Mouse (Mus musculus): ENCODE data around the gene Fgfr2. TPM values are rescaled to one million over a fixed set of nuclear protein-coding genes. Genes with fewer than 3 reads are reported as not detected.

Fgfr2 gene
- polyA plus RNA-seq, 1 experiment = 3.0 TPM

GRCm38 (mm10) chr7:132889691-132890090 is 233.5 kb downstream of the Fgfr2 start:
- no peak overlapping the region for H3K27ac ChIP-seq (ENCODE audit: control insufficient read depth, insufficient read depth, low read depth, low read length)
- no peaks in the 10 kb centered on the region for H3K4me1 ChIP-seq (ENCODE audit: control insufficient read depth, insufficient read depth, low read length)
- H3K36me3 ChIP-seq (ENCODE audit: control insufficient read depth, insufficient read depth, low read length) = no peaks in the 10 kb centered on the region
- H3K27me3 ChIP-seq (ENCODE audit: control insufficient read depth, insufficient read depth, low read length) = no peaks in the 10 kb centered on the region
- no peak for TF ChIP-seq CTCF (IDR thresholded peaks at IDR 0.05; ENCODE audit: control insufficient read depth, insufficient read depth, insufficient replicate concordance, low read depth, low read length)
- TF ChIP-seq POLR2A (IDR thresholded peaks at IDR 0.05; ENCODE audit: control insufficient read depth, low read depth, low read length) = no peak
- H3K4me3 ChIP-seq (ENCODE audit: control insufficient read depth, low read depth, low read length) = no peak overlapping the region

- H3K36me3 ChIP-seq (ENCODE audit: control insufficient read depth, insufficient read depth, low read length) = no peaks in the 10 kb centered on the region
- no peaks in the 10 kb centered on the region for H3K27me3 ChIP-seq (ENCODE audit: control insufficient read depth, insufficient read depth, low read length)
- no peak for TF ChIP-seq POLR2A (IDR thresholded peaks at IDR 0.05; ENCODE audit: control insufficient read depth, low read depth, low read length)
- TF ChIP-seq CTCF (IDR thresholded peaks at IDR 0.05; ENCODE audit: control insufficient read depth, insufficient read depth, insufficient replicate concordance, low read depth, low read length) = no peak
- H3K4me1 ChIP-seq (ENCODE audit: control insufficient read depth, insufficient read depth, low read length) = no peaks in the 10 kb centered on the region
- H3K27ac ChIP-seq (ENCODE audit: control insufficient read depth, insufficient read depth, low read depth, low read length) = no peak overlapping the region
- no peak overlapping the region for H3K4me3 ChIP-seq (ENCODE audit: control insufficient read depth, low read depth, low read length)
These were observed 234.5 kb downstream of the Fgfr2 start for GRCm38 (mm10) chr7:132888518-132889249.

DNA sequence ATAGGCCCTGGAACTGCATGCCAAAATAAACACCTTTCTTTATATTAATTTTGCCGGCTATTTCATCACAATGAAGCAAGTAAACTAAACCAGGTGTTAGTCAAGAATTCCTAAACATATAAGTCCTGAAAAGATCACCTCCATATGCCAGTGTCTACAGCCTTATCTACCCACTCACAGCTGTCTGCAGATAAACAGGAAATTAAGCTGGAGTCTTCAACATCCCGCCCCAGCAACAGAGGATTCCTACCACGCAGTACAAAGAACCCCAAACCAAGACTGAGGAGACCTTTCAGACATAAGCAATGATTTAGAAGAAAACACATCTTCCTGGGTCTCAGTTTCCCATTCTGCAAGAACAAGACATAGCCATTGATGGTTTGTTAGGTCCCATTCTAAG is 235.1 kb downstream of the Fgfr2 start:
- no peak overlapping the region for H3K27ac ChIP-seq (ENCODE audit: control insufficient read depth, insufficient read depth, low read depth, low read length)
- no peak for TF ChIP-seq CTCF (IDR thresholded peaks at IDR 0.05; ENCODE audit: control insufficient read depth, insufficient read depth, insufficient replicate concordance, low read depth, low read length)
- TF ChIP-seq POLR2A (IDR thresholded peaks at IDR 0.05; ENCODE audit: control insufficient read depth, low read depth, low read length) = no peak

DNA sequence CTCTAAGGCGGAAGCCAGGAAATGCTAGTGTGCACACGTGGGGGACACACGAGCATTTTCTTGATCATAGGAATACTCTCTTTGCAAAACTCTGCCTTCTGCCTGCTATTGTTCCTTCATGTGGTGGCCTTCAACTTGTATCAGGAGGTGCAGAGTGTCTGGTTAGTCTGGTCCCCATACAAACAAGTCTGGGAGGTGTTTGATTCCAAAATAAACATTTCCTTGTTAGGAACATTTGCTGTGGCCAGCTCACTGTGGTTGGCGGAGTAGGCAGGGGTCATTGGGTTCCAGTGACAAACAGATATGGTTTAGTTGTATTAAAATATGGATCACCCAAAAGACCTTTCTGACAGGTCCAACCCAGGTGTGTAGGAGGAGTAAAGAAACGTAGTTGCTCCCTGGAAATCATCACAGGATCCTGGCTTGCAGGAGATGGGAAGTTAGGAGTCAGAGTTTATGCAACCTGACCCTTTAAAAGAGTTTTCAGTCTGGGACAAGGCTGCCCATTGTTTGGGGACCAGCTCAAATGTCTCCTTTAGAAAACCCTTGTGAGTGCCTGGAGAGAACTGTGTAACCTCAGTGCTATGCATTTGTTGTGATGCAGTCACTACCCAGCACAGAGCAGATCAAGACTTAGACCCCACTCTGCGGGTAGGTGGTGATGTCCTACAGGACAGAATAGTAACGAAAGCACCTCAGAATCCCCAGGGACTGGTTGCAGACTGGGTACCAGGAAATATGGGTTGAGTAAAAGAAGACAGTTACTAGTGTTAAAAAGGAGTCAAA is 235.9 kb downstream of the Fgfr2 start:
- H3K36me3 ChIP-seq (ENCODE audit: control insufficient read depth, insufficient read depth, low read length) = peaks cover 1% of the 10 kb centered on the region; the same call in 1 of the 2 replicates
- no peak overlapping the region for H3K27ac ChIP-seq (ENCODE audit: control insufficient read depth, insufficient read depth, low read depth, low read length)
- H3K4me1 ChIP-seq (ENCODE audit: control insufficient read depth, insufficient read depth, low read length) = no peaks in the 10 kb centered on the region
- H3K27me3 ChIP-seq (ENCODE audit: control insufficient read depth, insufficient read depth, low read length) = no peaks in the 10 kb centered on the region
- no peak overlapping the region for H3K4me3 ChIP-seq (ENCODE audit: control insufficient read depth, low read depth, low read length)
- TF ChIP-seq POLR2A (IDR thresholded peaks at IDR 0.05; ENCODE audit: control insufficient read depth, low read depth, low read length) = no peak
- no peak for TF ChIP-seq CTCF (IDR thresholded peaks at IDR 0.05; ENCODE audit: control insufficient read depth, insufficient read depth, insufficient replicate concordance, low read depth, low read length)

More for the DNA sequence above, 235.1 kb downstream of the Fgfr2 start:
- no peaks in the 10 kb centered on the region for H3K36me3 ChIP-seq (ENCODE audit: control insufficient read depth, insufficient read depth, low read length)
- H3K4me3 ChIP-seq (ENCODE audit: control insufficient read depth, low read depth, low read length) = no peak overlapping the region
- no peaks in the 10 kb centered on the region for H3K27me3 ChIP-seq (ENCODE audit: control insufficient read depth, insufficient read depth, low read length)
- H3K4me1 ChIP-seq (ENCODE audit: control insufficient read depth, insufficient read depth, low read length) = no peaks in the 10 kb centered on the region

DNA sequence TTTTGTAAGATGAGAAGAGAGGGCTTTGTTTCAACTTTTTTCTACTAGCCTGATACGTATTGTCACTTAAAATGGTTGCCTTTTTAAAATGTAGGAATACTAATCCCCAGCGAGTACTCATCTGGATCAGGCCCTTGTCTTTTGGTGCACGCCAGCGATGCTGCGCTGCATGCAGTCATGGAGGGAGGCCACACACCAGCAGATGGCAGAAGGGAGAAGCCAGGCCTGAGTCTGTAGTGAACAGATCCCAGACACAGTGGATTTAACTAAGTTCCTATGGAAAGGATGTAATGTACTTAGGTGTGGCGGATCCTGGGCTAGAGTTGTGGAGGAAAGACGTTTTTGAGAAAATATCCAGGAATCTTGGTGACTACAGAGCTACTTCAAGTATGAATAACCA is 239.1 kb downstream of the Fgfr2 start:
- TF ChIP-seq CTCF (IDR thresholded peaks at IDR 0.05; ENCODE audit: control insufficient read depth, insufficient read depth, insufficient replicate concordance, low read depth, low read length) (no peak), POLR2A (IDR thresholded peaks at IDR 0.05; ENCODE audit: control insufficient read depth, low read depth, low read length) (no peak)
- Histone ChIP-seq H3K36me3 (ENCODE audit: control insufficient read depth, insufficient read depth, low read length) (peaks cover 2% of the 10 kb centered on the region; the same call in 1 of the 2 replicates), H3K27ac (ENCODE audit: control insufficient read depth, insufficient read depth, low read depth, low read length) (no peak overlapping the region), H3K27me3 (ENCODE audit: control insufficient read depth, insufficient read depth, low read length) (no peaks in the 10 kb centered on the region), H3K4me1 (ENCODE audit: control insufficient read depth, insufficient read depth, low read length) (no peaks in the 10 kb centered on the region), H3K4me3 (ENCODE audit: control insufficient read depth, low read depth, low read length) (no peak overlapping the region)

- Histone ChIP-seq H3K27me3 (ENCODE audit: control insufficient read depth, insufficient read depth, low read length) (no peaks in the 10 kb centered on the region), H3K36me3 (ENCODE audit: control insufficient read depth, insufficient read depth, low read length) (peaks cover 2% of the 10 kb centered on the region; the same call in 1 of the 2 replicates), H3K4me3 (ENCODE audit: control insufficient read depth, low read depth, low read length) (no peak overlapping the region), H3K4me1 (ENCODE audit: control insufficient read depth, insufficient read depth, low read length) (no peaks in the 10 kb centered on the region), H3K27ac (ENCODE audit: control insufficient read depth, insufficient read depth, low read depth, low read length) (no peak overlapping the region)
- no peak for TF ChIP-seq CTCF (IDR thresholded peaks at IDR 0.05; ENCODE audit: control insufficient read depth, insufficient read depth, insufficient replicate concordance, low read depth, low read length)
These were observed 240.8 kb downstream of the Fgfr2 start for GRCm38 (mm10) chr7:132882343-132882742.

DNA sequence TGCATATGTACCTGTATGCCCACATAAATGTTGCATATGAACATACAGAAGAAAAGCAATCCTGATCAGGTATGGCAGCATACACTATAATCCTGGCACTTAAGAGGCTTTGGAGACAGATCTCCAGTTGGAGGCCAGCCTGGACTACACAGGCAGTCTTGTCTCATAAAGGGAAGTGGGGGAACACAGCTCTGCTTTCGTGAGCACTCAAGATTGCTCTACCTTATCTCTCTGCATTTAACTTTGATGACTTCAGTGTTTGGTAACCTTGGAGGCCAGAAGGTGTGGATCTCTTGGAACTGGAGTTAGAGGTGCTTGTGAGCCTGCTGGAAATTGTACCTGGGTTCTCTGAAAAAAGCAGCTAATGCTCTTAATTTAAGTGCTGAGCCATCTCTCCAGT is 242.9 kb downstream of the Fgfr2 start:
- Histone ChIP-seq H3K36me3 (ENCODE audit: control insufficient read depth, insufficient read depth, low read length) (peaks cover 6% of the 10 kb centered on the region; the same call in 1 of the 2 replicates), H3K4me1 (ENCODE audit: control insufficient read depth, insufficient read depth, low read length) (no peaks in the 10 kb centered on the region), H3K27me3 (ENCODE audit: control insufficient read depth, insufficient read depth, low read length) (no peaks in the 10 kb centered on the region), H3K27ac (ENCODE audit: control insufficient read depth, insufficient read depth, low read depth, low read length) (no peak overlapping the region), H3K4me3 (ENCODE audit: control insufficient read depth, low read depth, low read length) (no peak overlapping the region)
- TF ChIP-seq POLR2A (IDR thresholded peaks at IDR 0.05; ENCODE audit: control insufficient read depth, low read depth, low read length) = no peak
- no peak for TF ChIP-seq CTCF (IDR thresholded peaks at IDR 0.05; ENCODE audit: control insufficient read depth, insufficient read depth, insufficient replicate concordance, low read depth, low read length)
